Mouse (Mus musculus) stomach, embryonic 16.5 days (tissue): Measurements from ENCODE around the gene Med4. TPM values are rescaled to one million over a fixed set of nuclear protein-coding genes. Genes with fewer than 3 reads are reported as not detected.

Source experiments
- ATAC-seq: fragments of 200-750 bp; cut with Nextera tagmentation; 2 replicates; pipeline ENCODE4 v1.8.0; 2017; ENCODE audit warnings: moderate number of reproducible peaks, moderate TSS enrichment; ENCODE audit not compliant: insufficient read depth, low FRiP score
- H3K27ac ChIP-seq: fragments of 300-500 bp; sonication (generic); 2 replicates; pipeline ENCODE4 v1.5.1; 2014; ENCODE audit warnings: low read length
- H3K27me3 ChIP-seq: fragments of 300-500 bp; sonication (generic); 2 replicates; pipeline ENCODE4 v1.6.1; 2014; ENCODE audit warnings: low read length, control low read depth, mixed read lengths; ENCODE audit not compliant: control insufficient read depth, insufficient read depth
- H3K36me3 ChIP-seq: fragments of 300-500 bp; sonication (generic); 2 replicates; pipeline ENCODE4 v1.6.1; 2014; ENCODE audit warnings: low read length; ENCODE audit not compliant: control insufficient read depth, insufficient read depth
- H3K4me1 ChIP-seq: fragments of 300-500 bp; sonication (generic); 2 replicates; pipeline ENCODE4 v1.6.1; 2014; ENCODE audit warnings: low read length, control low read depth, mixed read lengths; ENCODE audit not compliant: control insufficient read depth, insufficient read depth
- H3K4me2 ChIP-seq: fragments of 300-500 bp; sonication (generic); 2 replicates; pipeline ENCODE4 v1.6.1; 2014; ENCODE audit warnings: low read depth, low read length, mixed read lengths
- H3K4me3 ChIP-seq: fragments of 300-500 bp; sonication (generic); replicated peaks from 2 replicates; pipeline ENCODE4 v1.5.1; 2014; ENCODE audit warnings: mild to moderate bottlenecking, low read length
- H3K9ac ChIP-seq: fragments of 300-500 bp; sonication (generic); 2 replicates; pipeline ENCODE4 v1.6.1; 2014; ENCODE audit warnings: low read length
- H3K9me3 ChIP-seq: fragments of 300-500 bp; sonication (generic); replicated peaks from 2 replicates; pipeline ENCODE4 v1.6.1; 2016; ENCODE audit warnings: low read length, control low read depth; ENCODE audit not compliant: control insufficient read depth
- WGBS: fragments of 180-500 bp; shearing (Covaris S2); extraction: QIAGEN DNeasy Blood & Tissue Kit; methylation state at CpG from one replicate; pipeline ENCODE4 v1.1.7; 2014; 5-methylcytosine and 5-hydroxymethylcytosine counted together
- polyA plus RNA-seq: library from polyadenylated mRNA; unstranded; fragments of >200 nt; fragmentation: Nextera tagmentation; extraction: Ambion mirVana; gene quantifications from 2 replicates; pipeline ENCODE4 v1.2.1, GENCODE M21; 2015

Gene Med4
- polyA plus RNA-seq, 1 experiment from 2014 or later: 68.3 TPM

- ATAC-seq: no peak
- Histone ChIP-seq H3K9me3 (0 out of 2 replicates have a peak, but pooled peaks cover 3% of the 10 kb centered on the region), H3K9ac (no peak overlapping the region), H3K4me3 (no peak overlapping the region), H3K4me2 (no peak overlapping the region), H3K4me1 (no peaks in the 10 kb centered on the region), H3K27ac (no peak overlapping the region), H3K36me3 (no peaks in the 10 kb centered on the region), H3K27me3 (no peaks in the 10 kb centered on the region)
- 88% methylated on average over 6 of the region's 6 CpGs for WGBS
Observed at GRCm38 (mm10) chr14:73493356-73493755, 16.5 kb upstream of the Med4 start.

- ATAC-seq: no peak
Observed at GRCm38 (mm10) chr14:73494122-73494521, 15.7 kb upstream of the Med4 start.

DNA sequence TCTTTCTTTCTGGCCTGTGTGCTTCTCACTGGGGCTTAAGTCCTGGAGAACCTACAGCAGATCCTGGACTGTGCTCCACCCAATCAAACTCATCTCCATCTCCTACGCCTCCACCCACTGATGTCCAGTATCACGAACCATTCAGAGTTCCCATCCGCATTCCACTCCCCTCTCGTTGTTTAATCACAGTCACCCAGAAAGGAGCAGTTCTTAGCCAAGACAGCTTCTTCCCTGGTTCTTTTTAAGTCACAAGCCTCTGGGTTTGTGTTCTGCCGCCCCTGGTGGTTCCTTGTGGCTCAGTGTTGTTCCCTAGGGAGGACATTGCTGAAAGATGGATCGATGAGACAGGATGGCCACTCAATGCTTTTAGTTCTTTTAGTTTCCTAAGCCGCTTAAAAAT is 14.1 kb upstream of the Med4 start:
- Histone ChIP-seq H3K4me3 (no peak overlapping the region), H3K4me1 (no peaks in the 10 kb centered on the region), H3K27ac (no peak overlapping the region), H3K4me2 (no peak overlapping the region), H3K9ac (no peak overlapping the region), H3K36me3 (no peaks in the 10 kb centered on the region), H3K27me3 (no peaks in the 10 kb centered on the region), H3K9me3 (0 out of 2 replicates have a peak, but pooled peaks cover 3% of the 10 kb centered on the region)
- ATAC-seq: no peak
- WGBS: 70% methylated on average over 7 of the region's 7 CpGs

More at GRCm38 (mm10) chr14:73494122-73494521, 15.7 kb upstream of the Med4 start:
- H3K4me3 ChIP-seq: no peak overlapping the region
- H3K27me3 ChIP-seq: no peaks in the 10 kb centered on the region
- H3K27ac ChIP-seq: no peak overlapping the region
- H3K4me2 ChIP-seq: no peak overlapping the region
- 0 out of 2 replicates have a peak, but pooled peaks cover 3% of the 10 kb centered on the region for H3K9me3 ChIP-seq
- no peak overlapping the region for H3K9ac ChIP-seq
- no peaks in the 10 kb centered on the region for H3K4me1 ChIP-seq
- H3K36me3 ChIP-seq: no peaks in the 10 kb centered on the region
- WGBS: 67% methylated on average over 6 of the region's 6 CpGs

DNA sequence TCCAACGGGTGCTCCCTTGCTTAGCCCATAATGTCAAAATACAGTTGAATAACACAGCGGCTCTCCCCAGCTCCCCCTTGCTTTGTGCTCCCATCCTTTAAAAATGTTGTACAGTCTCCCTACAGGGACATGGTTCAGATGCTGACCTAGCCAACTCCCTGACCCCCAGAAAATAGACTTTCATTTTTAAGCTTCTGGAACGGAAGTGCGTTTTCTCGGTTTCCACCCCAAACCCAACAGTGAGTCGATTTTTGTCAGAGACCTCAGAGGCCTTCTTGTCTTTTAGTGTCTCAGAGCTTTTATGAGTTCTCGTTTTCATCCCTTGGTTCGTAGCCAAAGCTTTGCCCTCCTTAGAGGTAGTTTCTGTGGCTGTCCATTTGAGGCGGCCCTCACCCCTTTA is 8.5 kb upstream of the Med4 start:
- no peak overlapping the region for H3K27ac ChIP-seq
- WGBS: 89% methylated on average over 9 of the region's 9 CpGs
- H3K4me1 ChIP-seq: peaks cover 15% of the 10 kb centered on the region; the same call in 1 of the 2 replicates
- H3K4me2 ChIP-seq: no peak overlapping the region
- ATAC-seq: no peak
- H3K27me3 ChIP-seq: no peaks in the 10 kb centered on the region
- no peak overlapping the region for H3K9ac ChIP-seq
- no peaks in the 10 kb centered on the region for H3K9me3 ChIP-seq
- no peaks in the 10 kb centered on the region for H3K36me3 ChIP-seq
- no peak overlapping the region for H3K4me3 ChIP-seq

GRCm38 (mm10) chr14:73501721-73502120 is 8.1 kb upstream of the Med4 start:
- WGBS: 48% methylated on average over 6 of the region's 6 CpGs

DNA sequence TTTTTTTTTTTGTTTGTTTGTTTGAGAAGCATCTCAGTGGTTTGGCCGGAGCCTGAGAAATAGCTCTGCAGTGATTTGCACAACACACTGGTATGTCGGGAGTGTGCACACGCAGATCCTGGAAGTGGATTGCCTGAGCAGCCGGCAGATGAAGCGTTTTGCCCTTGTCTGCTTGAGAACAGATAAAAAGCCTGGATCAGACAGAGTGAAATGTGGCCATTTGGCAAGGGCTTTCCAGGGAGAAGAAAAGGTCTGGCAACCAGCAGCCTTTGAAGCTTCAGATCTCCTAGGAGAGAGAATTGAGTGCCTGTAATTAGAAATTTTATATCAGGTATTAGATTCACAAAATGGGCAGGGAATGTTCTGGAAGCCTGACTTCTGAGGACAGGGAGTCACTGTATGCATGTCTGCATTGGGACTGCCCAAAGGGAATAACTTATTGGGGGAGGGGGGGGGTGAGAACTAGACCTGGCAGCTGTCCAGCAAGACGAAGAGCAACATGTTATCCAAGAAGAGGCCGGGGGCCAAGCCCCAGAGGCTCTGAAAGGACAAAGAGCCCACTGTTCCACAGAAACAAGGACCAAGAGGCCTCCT is 7.1 kb upstream of the Med4 start:
- no peak overlapping the region for H3K4me3 ChIP-seq
- no peaks in the 10 kb centered on the region for H3K36me3 ChIP-seq
- peaks cover 15% of the 10 kb centered on the region; the same call in 1 of the 2 replicates for H3K4me1 ChIP-seq
- no peaks in the 10 kb centered on the region for H3K27me3 ChIP-seq
- H3K9me3 ChIP-seq: no peaks in the 10 kb centered on the region
- H3K4me2 ChIP-seq: no peak overlapping the region
- no peak overlapping the region for H3K9ac ChIP-seq
- H3K27ac ChIP-seq: peak overlapping the region; percentile 29; the same call in 1 of the 2 replicates
- peak; percentile 36; the same call in 1 of the 2 replicates for ATAC-seq
- 36% methylated on average over 7 of the region's 7 CpGs for WGBS

More at GRCm38 (mm10) chr14:73501721-73502120, 8.1 kb upstream of the Med4 start:
- H3K27ac ChIP-seq: no peak overlapping the region
- no peak for ATAC-seq
- no peaks in the 10 kb centered on the region for H3K9me3 ChIP-seq
- no peak overlapping the region for H3K4me2 ChIP-seq
- no peaks in the 10 kb centered on the region for H3K27me3 ChIP-seq
- H3K4me3 ChIP-seq: no peak overlapping the region
- no peak overlapping the region for H3K9ac ChIP-seq
- H3K4me1 ChIP-seq: peaks cover 15% of the 10 kb centered on the region; the same call in 1 of the 2 replicates
- no peaks in the 10 kb centered on the region for H3K36me3 ChIP-seq

DNA sequence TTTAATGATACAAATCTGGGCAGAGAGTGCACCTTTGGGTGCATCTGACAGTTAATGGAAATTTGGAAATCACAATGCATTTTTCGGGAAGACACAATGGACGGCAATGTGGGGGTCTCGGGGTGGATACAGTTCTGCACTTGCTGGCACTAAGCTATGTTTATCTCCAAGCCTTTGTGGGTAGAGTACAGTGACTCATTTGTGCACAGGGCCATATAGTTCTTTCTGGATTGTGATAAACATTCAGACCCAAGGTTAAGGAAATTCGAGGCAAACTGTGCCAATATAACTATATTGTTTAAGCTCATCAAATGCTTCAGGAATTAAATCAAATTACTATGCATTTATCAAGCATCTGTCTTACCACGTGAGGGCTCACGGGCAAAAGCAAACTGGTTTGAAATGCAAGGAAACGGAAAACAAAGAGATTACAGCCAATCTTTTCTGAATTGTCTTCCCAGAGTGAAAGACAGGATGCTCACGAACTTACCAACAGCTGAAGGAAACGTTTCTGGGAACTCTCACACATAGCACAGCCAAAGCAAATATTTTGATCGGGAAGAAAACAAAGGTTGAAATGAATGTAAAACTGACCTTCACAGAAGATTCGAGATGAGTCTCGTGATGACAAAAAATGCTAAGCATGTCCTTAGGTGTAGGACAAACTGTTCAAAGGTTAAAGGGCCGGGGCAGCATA is 6.4 kb upstream of the Med4 start:
- H3K9me3 ChIP-seq: no peaks in the 10 kb centered on the region
- no peaks in the 10 kb centered on the region for H3K27me3 ChIP-seq
- no peak overlapping the region for H3K4me3 ChIP-seq
- H3K4me1 ChIP-seq: peaks cover 15% of the 10 kb centered on the region; the same call in 1 of the 2 replicates
- H3K36me3 ChIP-seq: no peaks in the 10 kb centered on the region
- H3K9ac ChIP-seq: no peak overlapping the region
- ATAC-seq: no peak
- no peak overlapping the region for H3K4me2 ChIP-seq
- 49% methylated on average over 13 of the region's 13 CpGs for WGBS
- peak overlapping the region; percentile 26 for H3K27ac ChIP-seq

DNA sequence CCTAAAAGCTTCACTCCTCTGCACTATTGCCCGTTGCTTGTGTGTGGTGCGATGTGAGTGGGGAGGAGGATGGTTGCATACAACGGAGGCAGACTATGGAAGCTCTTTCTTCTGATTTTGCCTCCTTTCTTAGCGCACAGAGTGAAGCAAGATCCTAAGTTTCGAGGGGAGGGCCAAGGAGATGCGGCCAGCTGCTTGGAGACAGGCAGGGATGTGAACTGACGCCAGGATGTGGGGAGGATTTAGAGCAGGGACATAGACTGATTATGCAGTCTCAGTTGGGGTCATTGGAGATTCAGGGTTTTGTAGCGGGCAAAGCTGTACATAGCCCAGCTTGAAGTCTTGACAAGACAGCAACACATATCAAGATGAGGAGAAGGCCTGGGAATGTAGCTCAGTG is 3.5 kb upstream of the Med4 start:
- ATAC-seq: no peak
- Histone ChIP-seq H3K9me3 (no peaks in the 10 kb centered on the region), H3K4me1 (peaks cover 23% of the 10 kb centered on the region; the same call in 1 of the 2 replicates), H3K4me3 (no peak overlapping the region), H3K27ac (no peak overlapping the region), H3K4me2 (no peak overlapping the region), H3K9ac (no peak overlapping the region), H3K36me3 (no peaks in the 10 kb centered on the region), H3K27me3 (no peaks in the 10 kb centered on the region)
- 51% methylated on average over 8 of the region's 8 CpGs for WGBS

GRCm38 (mm10) chr14:73507200-73507599 is 2.6 kb upstream of the Med4 start:
- 79% methylated on average over 15 of the region's 15 CpGs for WGBS
- H3K4me3 ChIP-seq: no peak overlapping the region
- H3K9me3 ChIP-seq: no peaks in the 10 kb centered on the region
- H3K9ac ChIP-seq: no peak overlapping the region
- no peak for ATAC-seq
- no peak overlapping the region for H3K27ac ChIP-seq
- H3K36me3 ChIP-seq: no peaks in the 10 kb centered on the region
- no peaks in the 10 kb centered on the region for H3K27me3 ChIP-seq
- peaks cover 18% of the 10 kb centered on the region for H3K4me1 ChIP-seq
- H3K4me2 ChIP-seq: no peak overlapping the region
